32 mouse cellular contexts compared by ENCODE assay signal in genomic region chr10:4354371-4355260, GRCm38 (mm10). TPM values are rescaled to one million over a fixed set of nuclear protein-coding genes. Genes with fewer than 3 reads are reported as not detected.
DNase-seq lines count a peak whose midpoint lies in the region; ATAC-seq and TF ChIP-seq lines count a peak whose summit lies in the region.
"Had no signal": no experiment of that assay in that cellular context is flagged by ENCODE, and none has a peak within 500 bp of the region (broad histone marks: within the 10 kb centered on the region; RNA-seq: fewer than 3 reads in every experiment).

No protein-coding gene starts in this region.

- H3K27me3 ChIP-seq in forebrain, embryonic 11.5 days (ENCODE audit: control insufficient read depth, insufficient read depth, low read length) = no peaks in the 10 kb centered on the region
- no peaks in the 10 kb centered on the region for H3K27me3 ChIP-seq in forebrain, embryonic 14.5 days (replicated peaks; ENCODE audit: control insufficient read depth, insufficient read depth, low read length)
- no peaks in the 10 kb centered on the region for H3K27me3 ChIP-seq in heart, postnatal 0 days (ENCODE audit: control insufficient read depth, insufficient read depth, low read length)
- H3K27me3 ChIP-seq in heart, embryonic 11.5 days (ENCODE audit: control insufficient read depth, insufficient read depth, low read length) = no peaks in the 10 kb centered on the region
- H3K27me3 ChIP-seq in limb, embryonic 10.5 days (ENCODE audit: low read depth, poor library complexity, severe bottlenecking) = no peaks in the 10 kb centered on the region
- H3K27me3 ChIP-seq: CH12.LX; forebrain, embryonic 12.5 days; heart, embryonic 15.5 days; hindbrain, embryonic 12.5 days; intestine, embryonic 15.5 days; limb, embryonic 15.5 days; liver, embryonic 13.5 days had no signal

- no peak overlapping the region for H3K4me3 ChIP-seq in forebrain, embryonic 11.5 days (ENCODE audit: low read depth, low read length)
- no peak overlapping the region for H3K4me3 ChIP-seq in forebrain, embryonic 14.5 days (ENCODE audit: low read depth, low read length)
- no peak overlapping the region for H3K4me3 ChIP-seq in heart, postnatal 0 days (ENCODE audit: low read depth, low read length)
- H3K4me3 ChIP-seq in heart, embryonic 11.5 days (ENCODE audit: low read depth, low read length) = no peak overlapping the region
- H3K4me3 ChIP-seq in limb, embryonic 10.5 days = no peak overlapping the region
- H3K4me3 ChIP-seq: erythroblast, embryonic 14.5 days; forebrain, embryonic 12.5 days; heart, embryonic 15.5 days; hindbrain, embryonic 12.5 days; intestine, embryonic 15.5 days; layer of hippocampus, adult 2 months; limb, embryonic 15.5 days; liver, embryonic 13.5 days had no signal

- no peak for TF ChIP-seq CTCF in heart, postnatal 0 days (IDR thresholded peaks at IDR 0.05; ENCODE audit: low read depth)

- intact Hi-C loops in gastrocnemius, postnatal 14 days (cut with DNase I; ENCODE audit: low total_unique reads) = no loop called here

- no peak for ATAC-seq in forebrain, embryonic 11.5 days (replicated peaks; ENCODE audit: low FRiP score)
- no peak for ATAC-seq in forebrain, embryonic 14.5 days
- ATAC-seq in heart, postnatal 0 days (ENCODE audit: insufficient read depth, low read depth) = no peak
- ATAC-seq in heart, embryonic 11.5 days (replicated peaks; ENCODE audit: insufficient number of reproducible peaks, low FRiP score, low TSS enrichment) = no peak
- ATAC-seq: hindbrain, postnatal 0 days; intestine, embryonic 15.5 days had no signal

- no peak overlapping the region for H3K4me2 ChIP-seq in forebrain, embryonic 11.5 days (ENCODE audit: low read depth, low read length, severe bottlenecking)
- no peak overlapping the region for H3K4me2 ChIP-seq in forebrain, embryonic 14.5 days (ENCODE audit: low read length)
- H3K4me2 ChIP-seq in heart, postnatal 0 days (ENCODE audit: low read depth, low read length) = no peak overlapping the region
- no peak overlapping the region for H3K4me2 ChIP-seq in heart, embryonic 11.5 days
- H3K4me2 ChIP-seq: forebrain, embryonic 12.5 days; heart, embryonic 15.5 days; hindbrain, embryonic 12.5 days; intestine, embryonic 15.5 days; limb, embryonic 15.5 days; liver, embryonic 13.5 days had no signal

- H3K27ac ChIP-seq in forebrain, embryonic 11.5 days (ENCODE audit: low read depth, low read length) = no peak overlapping the region
- no peak overlapping the region for H3K27ac ChIP-seq in forebrain, embryonic 14.5 days (ENCODE audit: low read depth, low read length)
- H3K27ac ChIP-seq in heart, postnatal 0 days (ENCODE audit: low read depth) = no peak overlapping the region
- H3K27ac ChIP-seq in heart, embryonic 11.5 days (ENCODE audit: low read depth, low read length) = no peak overlapping the region
- H3K27ac ChIP-seq in limb, embryonic 10.5 days = no peak overlapping the region
- H3K27ac ChIP-seq: forebrain, embryonic 12.5 days; heart, embryonic 15.5 days; hindbrain, embryonic 12.5 days; hindbrain, postnatal 0 days; intestine, embryonic 15.5 days; layer of hippocampus, adult 2 months; limb, embryonic 15.5 days; liver, embryonic 13.5 days; stomach, postnatal 0 days had no signal

- WGBS in forebrain, embryonic 11.5 days = 90% methylated on average over 38 of the region's 38 CpGs
- 94% methylated on average over 38 of the region's 38 CpGs for WGBS in forebrain, embryonic 14.5 days
- 79% methylated on average over 38 of the region's 38 CpGs for WGBS in heart, postnatal 0 days
- WGBS in heart, embryonic 11.5 days (ENCODE audit: insufficient replicate concordance) = 82% methylated on average over 38 of the region's 38 CpGs
- WGBS in limb, embryonic 10.5 days = 91% methylated on average over 38 of the region's 38 CpGs

- H3K9me3 ChIP-seq in forebrain, embryonic 11.5 days (ENCODE audit: control insufficient read depth, low read length) = no peaks in the 10 kb centered on the region
- H3K9me3 ChIP-seq in forebrain, embryonic 14.5 days (replicated peaks; ENCODE audit: control insufficient read depth, low read length) = no peaks in the 10 kb centered on the region
- H3K9me3 ChIP-seq in heart, postnatal 0 days (replicated peaks; ENCODE audit: control insufficient read depth, low read length) = no peaks in the 10 kb centered on the region
- no peaks in the 10 kb centered on the region for H3K9me3 ChIP-seq in heart, embryonic 11.5 days (replicated peaks; ENCODE audit: control insufficient read depth, low read length)
- no peaks in the 10 kb centered on the region for H3K9me3 ChIP-seq in limb, embryonic 10.5 days (replicated peaks)
- H3K9me3 ChIP-seq: forebrain, embryonic 12.5 days; G1E; heart, embryonic 15.5 days; hindbrain, embryonic 12.5 days; intestine, embryonic 15.5 days; limb, embryonic 15.5 days; liver, embryonic 13.5 days had no signal

- TF ChIP-seq EP300 in heart, postnatal 0 days (IDR thresholded peaks at IDR 0.05; ENCODE audit: low read depth) = no peak

- H3K9ac ChIP-seq in forebrain, embryonic 11.5 days (ENCODE audit: low read length) = no peak overlapping the region
- H3K9ac ChIP-seq in forebrain, embryonic 14.5 days (ENCODE audit: low read length) = no peak overlapping the region
- no peak overlapping the region for H3K9ac ChIP-seq in heart, postnatal 0 days (replicated peaks; ENCODE audit: low read depth, low read length)
- H3K9ac ChIP-seq in heart, embryonic 11.5 days (ENCODE audit: low read depth, low read length) = no peak overlapping the region
- H3K9ac ChIP-seq: forebrain, embryonic 12.5 days; heart, embryonic 15.5 days; hindbrain, embryonic 12.5 days; intestine, embryonic 15.5 days; limb, embryonic 15.5 days; liver, embryonic 13.5 days had no signal

- peak; percentile 35 for DNase-seq in forebrain, embryonic 11.5 days (ENCODE audit: low spot score)
- DNase-seq in forebrain, embryonic 14.5 days (ENCODE audit: low spot score) = no peak
- peak; percentile 59 for DNase-seq in heart, postnatal 0 days (ENCODE audit: low spot score)
- peak; percentile 34 for DNase-seq in gastrocnemius, postnatal 14 days
- no peak for DNase-seq in ovary, postnatal 10 days (ENCODE audit: low spot score)
- DNase-seq in limb, embryonic 10.5 days (ENCODE audit: low spot score) = no peak
- DNase-seq: adrenal gland, adult 2 months; adrenal gland, postnatal 36 days; cerebellum, adult 2 months; cerebellum, postnatal 14 days; heart, postnatal 36 days; kidney, adult 2 months; kidney, postnatal 36 days; left cerebral cortex, postnatal 4 days; liver, embryonic 13.5 days; lung, adult 18-20 months; lung, postnatal 14 days; midbrain, embryonic 14.5 days; right cerebral cortex, postnatal 25 days; spleen, adult 18-20 months had no signal

- H3K4me1 ChIP-seq in forebrain, embryonic 11.5 days (replicated peaks; ENCODE audit: control insufficient read depth, insufficient read depth, low read length) = no peaks in the 10 kb centered on the region
- no peaks in the 10 kb centered on the region for H3K4me1 ChIP-seq in forebrain, embryonic 14.5 days (ENCODE audit: control insufficient read depth, insufficient read depth, low read length)
- no peaks in the 10 kb centered on the region for H3K4me1 ChIP-seq in heart, postnatal 0 days (ENCODE audit: control insufficient read depth, insufficient read depth)
- H3K4me1 ChIP-seq in heart, embryonic 11.5 days (ENCODE audit: control insufficient read depth, insufficient read depth, low read length) = 0 out of 2 replicates have a peak, but pooled peaks cover 3% of the 10 kb centered on the region
- no peaks in the 10 kb centered on the region for H3K4me1 ChIP-seq in limb, embryonic 10.5 days
- H3K4me1 ChIP-seq: forebrain, embryonic 12.5 days; heart, embryonic 15.5 days; hindbrain, embryonic 12.5 days; intestine, embryonic 15.5 days; limb, embryonic 15.5 days; liver, embryonic 13.5 days had no signal

- no peaks in the 10 kb centered on the region for H3K36me3 ChIP-seq in forebrain, embryonic 11.5 days (ENCODE audit: control insufficient read depth, insufficient read depth, low read length)
- 0 out of 2 replicates have a peak, but pooled peaks cover 2% of the 10 kb centered on the region for H3K36me3 ChIP-seq in forebrain, embryonic 14.5 days (ENCODE audit: control insufficient read depth, insufficient read depth, low read length)
- H3K36me3 ChIP-seq in heart, postnatal 0 days (replicated peaks; ENCODE audit: control insufficient read depth, insufficient read depth, low read length) = peaks cover 55% of the 10 kb centered on the region
- H3K36me3 ChIP-seq in heart, embryonic 11.5 days (ENCODE audit: control insufficient read depth, insufficient read depth, low read length) = peaks cover 22% of the 10 kb centered on the region
- H3K36me3 ChIP-seq in limb, embryonic 10.5 days = 0 out of 2 replicates have a peak, but pooled peaks cover 16% of the 10 kb centered on the region
- H3K36me3 ChIP-seq: G1E; liver, embryonic 13.5 days had no signal

RNA-seq across cellular contexts. Expression of gene Zbtb2, which starts 33.3 kb away (rescaled TPM):
- polyA plus RNA-seq in forebrain, embryonic 11.5 days (2014; fragmentation: Nextera tagmentation; extraction: Ambion mirVana) = 21.2 and 21.8 TPM in 2 replicates
- 16.5 and 20.3 TPM in 2 replicates for polyA plus RNA-seq in forebrain, embryonic 14.5 days (2014; fragmentation: Nextera tagmentation; extraction: Ambion mirVana)
- total RNA-seq in heart, postnatal 0 days (2014; rRNA removed; ENCODE audit: low replicate concordance) = 16.3 and 19.8 TPM in 2 replicates
- polyA plus RNA-seq in heart, postnatal 0 days (2015; fragmentation: Nextera tagmentation; extraction: Ambion mirVana) = 5.1 and 5.2 TPM in 2 replicates
- polyA plus RNA-seq in heart, embryonic 11.5 days (2014; fragmentation: Nextera tagmentation; extraction: Ambion mirVana) = 10.8 and 14.0 TPM in 2 replicates
- total RNA-seq in gastrocnemius, postnatal 14 days (2021) = 1 to 10 TPM; 4.2 to 4.5 TPM
- 21.5 and 23.1 TPM in 2 replicates for polyA plus RNA-seq in limb, embryonic 10.5 days (2016; fragmentation: Nextera tagmentation; extraction: Ambion mirVana)

Comparison
In these comparisons a context has a peak if more than half of its experiments do, and no peak if none do; other contexts are left out.
1. DNase-seq: peak in forebrain, embryonic 11.5 days (single experiment), heart, postnatal 0 days (single experiment) and gastrocnemius, postnatal 14 days (single experiment); none in forebrain, embryonic 14.5 days (single experiment), ovary, postnatal 10 days (single experiment) and limb, embryonic 10.5 days (single experiment).